Mouse (Mus musculus) liver, embryonic 11.5 days (tissue): ENCODE data around the gene Pde1a. TPM values are rescaled to one million over a fixed set of nuclear protein-coding genes. Genes with fewer than 3 reads are reported as not detected.

Source experiments
- ATAC-seq: fragments of 200-750 bp; cut with Nextera tagmentation; replicated peaks from 2 replicates; pipeline ENCODE4 v1.8.0; 2017; ENCODE audit warnings: moderate number of reproducible peaks, mild to moderate bottlenecking, moderate TSS enrichment, moderate library complexity; ENCODE audit not compliant: low FRiP score
- DNase-seq: peaks from one replicate; pipeline ENCODE4 v3.0.0-alpha.2; 2017; ENCODE audit warnings: low spot score
- H3K27ac ChIP-seq: fragments of 300-500 bp; sonication (generic); 2 replicates; pipeline ENCODE4 v1.5.1; 2014; ENCODE audit warnings: mild to moderate bottlenecking, low read depth, low read length, control low read depth
- H3K27me3 ChIP-seq: fragments of 300-500 bp; sonication (generic); replicated peaks from 2 replicates; pipeline ENCODE4 v1.6.1; 2014; ENCODE audit warnings: low read length, mixed read lengths; ENCODE audit not compliant: control insufficient read depth, insufficient read depth
- H3K36me3 ChIP-seq: fragments of 300-500 bp; sonication (generic); 2 replicates; pipeline ENCODE4 v1.6.1; 2014; ENCODE audit warnings: mild to moderate bottlenecking, low read length, moderate library complexity, mixed read lengths; ENCODE audit not compliant: control insufficient read depth, insufficient read depth
- H3K4me1 ChIP-seq: fragments of 300-500 bp; sonication (generic); replicated peaks from 2 replicates; pipeline ENCODE4 v1.6.1; 2014; ENCODE audit warnings: low read length, mixed read lengths; ENCODE audit not compliant: control insufficient read depth, insufficient read depth
- H3K4me2 ChIP-seq: fragments of 300-500 bp; sonication (generic); 2 replicates; pipeline ENCODE4 v1.6.1; 2014; ENCODE audit warnings: mild to moderate bottlenecking, control low read depth, moderate library complexity
- H3K4me3 ChIP-seq: fragments of 300-500 bp; sonication (generic); 2 replicates; pipeline ENCODE4 v1.5.1; 2014; ENCODE audit warnings: low read depth, low read length, control low read depth
- H3K9ac ChIP-seq: fragments of 300-500 bp; sonication (generic); 2 replicates; pipeline ENCODE4 v1.6.1; 2014; ENCODE audit warnings: low read depth, low read length, control low read depth
- H3K9me3 ChIP-seq: fragments of 300-500 bp; sonication (generic); 2 replicates; pipeline ENCODE4 v1.6.1; 2016; ENCODE audit warnings: low read length, inconsistent platforms, mixed read lengths; ENCODE audit not compliant: control insufficient read depth
- WGBS: fragments of 180-500 bp; shearing (Covaris S2); extraction: QIAGEN DNeasy Blood & Tissue Kit; methylation state at CpG from one replicate; pipeline ENCODE4 v1.1.7; 2014; 5-methylcytosine and 5-hydroxymethylcytosine counted together
- polyA plus RNA-seq: library from polyadenylated mRNA; unstranded; fragments of >200 nt; fragmentation: Nextera tagmentation; extraction: Ambion mirVana; gene quantifications from 2 replicates; pipeline ENCODE4 v1.2.1, GENCODE M21; 2014

Pde1a gene
- polyA plus RNA-seq, 1 experiment from 2014 or later: 16.8 TPM

DNA sequence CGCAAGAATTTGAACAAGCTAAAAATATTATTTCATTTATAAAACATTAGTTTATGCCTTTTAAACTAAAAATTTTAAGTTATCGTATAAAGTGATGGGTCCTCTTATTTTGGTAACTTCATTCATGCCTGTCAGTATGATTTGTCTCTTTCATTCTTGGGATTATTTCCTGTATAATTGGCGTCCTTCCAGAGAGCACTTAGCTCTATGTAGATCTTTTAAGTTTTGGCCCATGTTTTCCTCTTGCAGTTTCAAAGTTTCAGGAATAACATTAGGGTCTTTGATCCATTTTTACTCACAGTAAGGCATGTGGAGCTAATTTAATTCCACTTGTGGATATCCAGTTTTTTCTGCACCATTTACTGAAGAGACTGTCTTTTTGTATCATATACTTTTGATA, 5.8 kb upstream of the Pde1a start:
- H3K4me1 ChIP-seq: no peaks in the 10 kb centered on the region
- no peaks in the 10 kb centered on the region for H3K36me3 ChIP-seq
- no peaks in the 10 kb centered on the region for H3K9me3 ChIP-seq
- H3K9ac ChIP-seq: no peak overlapping the region
- no peak overlapping the region for H3K27ac ChIP-seq
- no peak overlapping the region for H3K4me2 ChIP-seq
- WGBS: 79% methylated on average over 3 of the region's 3 CpGs
- H3K4me3 ChIP-seq: no peak overlapping the region
- H3K27me3 ChIP-seq: no peaks in the 10 kb centered on the region
- ATAC-seq (no peak), DNase-seq (no peak)

DNA sequence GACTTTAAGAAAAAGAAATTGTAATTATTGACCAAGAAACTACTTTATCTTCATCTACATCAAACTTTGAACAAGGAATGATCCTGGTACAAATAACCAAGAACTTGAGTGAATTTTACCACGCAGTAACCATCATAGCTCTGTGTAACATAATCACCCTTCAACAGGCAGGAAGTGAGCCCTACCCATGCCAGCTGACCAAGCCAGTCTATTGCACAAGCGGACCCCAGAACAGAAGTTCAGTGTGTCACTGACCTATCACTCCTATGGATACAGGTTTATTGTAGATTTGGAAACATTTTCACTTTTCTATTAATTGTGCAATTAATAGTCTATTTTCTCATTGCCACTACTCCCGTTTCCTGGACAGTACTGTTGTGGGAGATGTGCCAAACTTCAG, 3.4 kb upstream of the Pde1a start:
- DNase-seq (no peak), ATAC-seq (no peak)
- H3K4me1 ChIP-seq: no peaks in the 10 kb centered on the region
- no peaks in the 10 kb centered on the region for H3K36me3 ChIP-seq
- 80% methylated on average over 3 of the region's 3 CpGs for WGBS
- no peak overlapping the region for H3K4me3 ChIP-seq
- H3K9ac ChIP-seq: no peak overlapping the region
- H3K27ac ChIP-seq: no peak overlapping the region
- H3K9me3 ChIP-seq: no peaks in the 10 kb centered on the region
- H3K4me2 ChIP-seq: no peak overlapping the region
- no peaks in the 10 kb centered on the region for H3K27me3 ChIP-seq

DNA sequence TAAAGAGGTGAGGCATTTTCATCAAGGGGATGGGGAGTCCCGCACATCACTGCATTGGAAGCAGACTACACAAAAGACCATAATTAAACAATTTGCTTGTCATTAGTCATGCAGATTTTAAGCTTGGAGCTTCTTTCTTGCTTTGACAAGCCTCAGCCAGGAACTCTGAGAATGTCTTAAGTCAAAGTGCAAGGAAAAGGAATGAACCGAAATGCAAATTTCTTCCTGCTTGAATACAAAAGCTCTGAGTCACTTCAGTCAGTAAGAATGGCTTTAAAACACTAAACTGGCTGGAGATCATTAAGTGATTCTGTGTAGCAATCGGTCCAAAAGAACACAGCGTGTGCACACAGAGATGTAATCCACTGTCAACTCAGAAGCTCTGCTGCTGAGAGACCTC, 2.6 kb downstream of the Pde1a start:
- no peaks in the 10 kb centered on the region for H3K9me3 ChIP-seq

DNA sequence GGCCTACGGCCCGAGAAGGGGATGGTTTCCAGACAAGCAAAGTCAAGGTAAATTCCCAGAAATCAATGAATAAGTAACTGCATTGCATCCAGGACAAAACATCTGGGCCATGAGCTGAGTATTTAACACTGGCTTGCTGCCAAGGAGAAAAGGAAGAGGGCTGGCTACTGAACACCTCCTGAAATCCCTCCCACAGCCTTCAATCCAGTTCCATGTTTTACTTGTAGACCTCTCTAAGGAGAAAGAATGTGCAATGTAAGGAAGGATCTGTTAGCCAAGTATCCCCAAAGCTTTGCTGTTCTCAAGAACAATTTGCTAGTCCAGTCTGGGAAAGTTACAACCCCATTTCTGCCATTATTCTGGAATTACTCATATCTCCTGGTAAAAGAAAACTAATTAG, 42.4 kb downstream of the Pde1a start:
- H3K4me1 ChIP-seq: no peaks in the 10 kb centered on the region
- ATAC-seq: no peak
- DNase-seq: no peak
- H3K4me2 ChIP-seq: no peak overlapping the region
- H3K27me3 ChIP-seq: no peaks in the 10 kb centered on the region
- H3K9ac ChIP-seq: no peak overlapping the region
- 69% methylated on average over 2 of the region's 2 CpGs for WGBS
- H3K9me3 ChIP-seq: no peaks in the 10 kb centered on the region
- no peak overlapping the region for H3K27ac ChIP-seq
- no peaks in the 10 kb centered on the region for H3K36me3 ChIP-seq
- no peak overlapping the region for H3K4me3 ChIP-seq

More for the DNA sequence above, 2.6 kb downstream of the Pde1a start:
- Histone ChIP-seq H3K36me3 (no peaks in the 10 kb centered on the region), H3K4me3 (no peak overlapping the region), H3K27me3 (no peaks in the 10 kb centered on the region), H3K4me2 (no peak overlapping the region), H3K27ac (no peak overlapping the region), H3K4me1 (no peaks in the 10 kb centered on the region), H3K9ac (no peak overlapping the region)
- 66% methylated on average over 4 of the region's 4 CpGs for WGBS
- no peak for DNase-seq
- no peak for ATAC-seq

DNA sequence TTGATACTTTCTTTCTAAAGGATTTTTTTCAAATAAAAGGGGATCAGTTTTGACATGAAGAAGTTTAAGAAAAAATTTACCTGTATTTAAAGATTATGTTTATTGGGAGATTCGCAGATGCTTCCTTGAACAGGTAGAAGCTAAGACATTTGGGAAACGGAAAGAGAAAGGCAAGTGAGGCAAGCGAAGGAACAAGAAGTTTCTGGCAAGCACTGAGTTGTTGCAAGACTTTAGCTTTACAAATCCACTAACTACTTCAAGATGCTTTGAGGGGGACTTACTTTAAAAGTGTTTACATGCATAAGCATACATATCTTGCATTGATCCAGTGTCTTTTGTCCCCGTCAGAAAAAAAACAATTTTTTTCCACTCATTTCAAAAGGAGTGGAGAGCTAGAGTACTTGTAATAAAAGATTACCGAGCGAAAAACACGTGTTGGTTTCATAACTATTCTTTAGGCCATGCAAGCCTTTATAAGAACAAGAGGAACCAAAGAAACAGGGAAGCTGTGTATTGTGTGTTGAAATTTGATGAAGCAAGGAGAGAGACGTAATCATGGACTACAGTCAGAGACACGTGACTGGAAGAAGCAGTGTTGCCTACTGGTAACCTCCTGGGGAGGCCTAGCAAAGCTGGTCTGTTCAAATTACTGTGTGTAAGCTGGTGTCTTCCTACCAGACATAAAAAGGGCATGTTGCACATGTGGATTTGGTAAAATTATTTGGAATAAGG, 49.0 kb downstream of the Pde1a start:
- Histone ChIP-seq H3K4me1 (no peaks in the 10 kb centered on the region), H3K27me3 (no peaks in the 10 kb centered on the region), H3K36me3 (no peaks in the 10 kb centered on the region), H3K4me3 (no peak overlapping the region), H3K27ac (no peak overlapping the region), H3K9ac (no peak overlapping the region), H3K4me2 (no peak overlapping the region), H3K9me3 (no peaks in the 10 kb centered on the region)
- ATAC-seq (no peak), DNase-seq (no peak)
- WGBS: 80% methylated on average over 9 of the region's 9 CpGs

DNA sequence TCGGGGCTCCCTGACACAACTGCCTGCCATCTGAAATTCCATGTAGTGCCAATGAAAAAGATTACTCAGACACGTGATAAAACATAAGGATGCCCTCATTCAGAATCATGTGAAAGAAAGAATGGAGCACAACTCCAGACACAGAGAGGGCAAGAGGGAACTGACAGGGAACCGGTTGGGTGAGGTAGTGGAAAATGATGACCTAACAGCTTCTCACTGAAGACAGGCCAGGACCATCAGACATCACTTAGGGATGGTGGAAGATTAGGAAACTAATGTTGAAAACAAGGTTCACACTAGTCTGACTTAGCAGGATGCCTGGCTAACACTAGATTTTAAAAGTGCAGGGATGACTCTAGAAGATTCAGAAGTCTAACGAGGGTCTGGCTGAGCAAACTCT, 49.6 kb downstream of the Pde1a start:
- Histone ChIP-seq H3K4me2 (no peak overlapping the region), H3K9ac (no peak overlapping the region), H3K4me1 (no peaks in the 10 kb centered on the region), H3K27me3 (no peaks in the 10 kb centered on the region), H3K9me3 (no peaks in the 10 kb centered on the region), H3K27ac (no peak overlapping the region), H3K36me3 (no peaks in the 10 kb centered on the region), H3K4me3 (no peak overlapping the region)
- no peak for ATAC-seq
- 78% methylated on average over 4 of the region's 4 CpGs for WGBS
- no peak for DNase-seq

DNA sequence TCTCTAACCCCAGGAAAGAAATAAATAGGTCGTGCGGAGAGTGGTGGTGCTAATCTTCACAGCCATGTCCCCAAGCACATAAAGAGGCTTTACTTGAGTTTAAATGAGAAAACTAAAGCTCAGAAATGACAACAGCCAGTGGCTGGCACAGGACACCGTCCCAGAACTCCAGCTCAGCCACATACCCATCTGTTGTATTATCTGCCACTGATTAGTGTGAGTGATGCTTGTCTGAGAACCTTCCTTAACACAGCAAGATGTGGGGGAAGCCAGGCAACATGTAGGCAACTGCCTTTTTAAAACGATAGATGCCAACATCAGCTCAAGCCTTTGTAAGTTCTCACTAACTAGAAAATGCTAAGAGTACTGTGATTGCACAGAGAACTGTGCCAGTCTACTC, 52.9 kb downstream of the Pde1a start:
- H3K4me2 ChIP-seq: no peak overlapping the region
- H3K4me1 ChIP-seq: no peaks in the 10 kb centered on the region
- no peak overlapping the region for H3K4me3 ChIP-seq
- DNase-seq (no peak), ATAC-seq (no peak)
- no peaks in the 10 kb centered on the region for H3K9me3 ChIP-seq
- H3K9ac ChIP-seq: no peak overlapping the region
- no peaks in the 10 kb centered on the region for H3K27me3 ChIP-seq
- no peak overlapping the region for H3K27ac ChIP-seq
- 76% methylated on average over 4 of the region's 4 CpGs for WGBS
- no peaks in the 10 kb centered on the region for H3K36me3 ChIP-seq

DNA sequence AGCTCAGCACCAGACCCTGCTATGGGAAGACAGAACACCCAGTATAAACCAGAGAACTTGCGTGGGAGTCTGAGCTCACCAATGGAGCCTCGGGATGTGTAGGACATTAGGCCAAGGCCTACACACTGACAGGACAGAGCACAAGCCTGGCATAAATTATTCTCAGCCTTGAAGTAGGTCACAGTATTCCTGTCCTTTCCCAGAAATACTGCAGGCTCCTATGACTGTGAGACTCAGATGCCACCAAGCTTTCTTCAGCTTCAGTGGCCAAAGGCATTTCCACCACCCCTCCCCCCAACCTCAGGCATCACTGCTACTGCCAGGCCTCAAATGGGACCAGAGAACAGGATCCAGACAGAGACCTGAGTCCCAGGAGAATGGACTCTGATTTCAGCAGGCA, 54.7 kb downstream of the Pde1a start:
- H3K27ac ChIP-seq: no peak overlapping the region
- DNase-seq (no peak), ATAC-seq (no peak)
- WGBS: 75% methylated on average over 2 of the region's 2 CpGs
- H3K4me1 ChIP-seq: no peaks in the 10 kb centered on the region
- no peak overlapping the region for H3K9ac ChIP-seq
- H3K9me3 ChIP-seq: no peaks in the 10 kb centered on the region
- H3K27me3 ChIP-seq: no peaks in the 10 kb centered on the region
- no peaks in the 10 kb centered on the region for H3K36me3 ChIP-seq
- no peak overlapping the region for H3K4me2 ChIP-seq
- H3K4me3 ChIP-seq: no peak overlapping the region

DNA sequence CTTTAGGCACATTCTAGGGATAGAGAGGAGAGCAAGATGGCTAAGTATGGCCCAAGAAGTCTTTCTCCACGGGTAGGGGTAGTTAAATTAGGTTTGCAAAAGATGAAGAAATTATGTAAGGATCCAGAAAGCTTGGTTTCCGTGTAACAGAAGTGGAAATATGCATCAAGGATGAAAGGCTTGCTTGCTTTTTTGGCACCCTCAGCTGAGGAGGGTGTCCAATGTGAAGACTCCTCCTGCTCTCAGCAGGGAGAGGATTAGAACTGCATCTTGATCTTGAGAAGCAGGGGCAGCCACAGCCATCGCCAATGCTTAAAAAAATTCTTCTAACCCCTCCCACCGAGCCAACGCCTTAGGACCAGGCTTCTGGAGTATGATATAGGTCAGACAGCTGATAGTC, 55.2 kb downstream of the Pde1a start:
- no peaks in the 10 kb centered on the region for H3K9me3 ChIP-seq
- DNase-seq: no peak
- H3K9ac ChIP-seq: no peak overlapping the region
- ATAC-seq: no peak
- no peaks in the 10 kb centered on the region for H3K36me3 ChIP-seq
- no peak overlapping the region for H3K4me3 ChIP-seq
- H3K27me3 ChIP-seq: no peaks in the 10 kb centered on the region
- no peak overlapping the region for H3K27ac ChIP-seq
- H3K4me1 ChIP-seq: no peaks in the 10 kb centered on the region
- H3K4me2 ChIP-seq: no peak overlapping the region
- 54% methylated on average over 5 of the region's 5 CpGs for WGBS
